Mouse (Mus musculus): Measurements from ENCODE around the gene Asna1. TPM values are rescaled to one million over a fixed set of nuclear protein-coding genes. Genes with fewer than 3 reads are reported as not detected.

Gene Asna1
- 22.6 TPM for polyA plus RNA-seq (2017; shearing (Covaris generic))

GRCm38 (mm10) chr8:85025098-85025932, at the start of gene Asna1:
Gene Asna1, minus strand, starts transcription at chr8:85025281.

GRCm38 (mm10) chr8:85071514-85072281, 46.6 kb upstream of the Asna1 start, which contains the start of gene Dhps:
Gene Dhps, plus strand, starts transcription at chr8:85071757.

GRCm38 (mm10) chr8:85067982-85068381, 42.9 kb upstream of the Asna1 start, which contains the start of gene Gm5741:
Gene Gm5741, minus strand, starts transcription at chr8:85067982.

GRCm38 (mm10) chr8:85059879-85060616, 35.0 kb upstream of the Asna1 start, which contains the start of gene Fbxw9:
Gene Fbxw9, plus strand, starts transcription at chr8:85060055.

GRCm38 (mm10) chr8:85036718-85037365, 11.8 kb upstream of the Asna1 start, which contains the start of gene Tnpo2:
Gene Tnpo2, plus strand, starts transcription at chr8:85036915.

GRCm38 (mm10) chr8:85026670-85027515, 1.8 kb upstream of the Asna1 start, which contains the start of gene Trir:
Gene Trir, plus strand, starts transcription at chr8:85026823.

GRCm38 (mm10) chr8:85014431-85014830, 10.7 kb downstream of the Asna1 start, which contains the start of gene Best2:
Gene Best2, minus strand, starts transcription at chr8:85014531.

GRCm38 (mm10) chr8:84990349-84990748, 34.7 kb downstream of the Asna1 start, which contains the start of gene Hook2:
Gene Hook2, plus strand, starts transcription at chr8:84990603.

GRCm38 (mm10) chr8:84978248-84978940, 46.7 kb downstream of the Asna1 start, which contains the start of gene Junb:
Gene Junb, minus strand, starts transcription at chr8:84978718.

GRCm38 (mm10) chr8:84969241-84970134, 55.6 kb downstream of the Asna1 start, which contains the start of the genes Gm49661, Prdx2 and Rnaseh2a:
Gene Gm49661, minus strand, starts transcription at chr8:84969433.
Gene Prdx2, plus strand, starts transcription at chr8:84969587.
Gene Rnaseh2a, minus strand, starts transcription at chr8:84969767.

Other genes with a start within 250 kb of the Asna1 start
- 12.9 TPM for gene Nfix, start 224.9 kb downstream of the Asna1 start, polyA plus RNA-seq (2017; shearing (Covaris generic))
- gene Dand5, start 202.5 kb downstream of the Asna1 start, polyA plus RNA-seq (2017; shearing (Covaris generic)): 1.7 TPM
- 25.6 TPM for gene Gadd45gip1, start 193.8 kb downstream of the Asna1 start, polyA plus RNA-seq (2017; shearing (Covaris generic))
- gene Rad23a, start 184.6 kb downstream of the Asna1 start, polyA plus RNA-seq (2017; shearing (Covaris generic)): 153 TPM
- 394 TPM for gene Calr, start 178.3 kb downstream of the Asna1 start, polyA plus RNA-seq (2017; shearing (Covaris generic))
- gene Farsa, start 168.3 kb downstream of the Asna1 start, polyA plus RNA-seq (2017; shearing (Covaris generic)): 96.7 TPM
- gene Syce2, start 153.2 kb downstream of the Asna1 start, polyA plus RNA-seq (2017; shearing (Covaris generic)): 3.5 TPM
- 25.9 TPM for gene Gcdh, start 131.4 kb downstream of the Asna1 start, polyA plus RNA-seq (2017; shearing (Covaris generic))
- 0.30 TPM for gene Klf1, start 123.4 kb downstream of the Asna1 start, polyA plus RNA-seq (2017; shearing (Covaris generic))
- gene Dnase2a, start 116.7 kb downstream of the Asna1 start, polyA plus RNA-seq (2017; shearing (Covaris generic)): 4.9 TPM
- 0.39 TPM for gene Mast1, start 87.9 kb downstream of the Asna1 start, polyA plus RNA-seq (2017; shearing (Covaris generic))
- not detected for gene Rtbdn, start 78.3 kb downstream of the Asna1 start, polyA plus RNA-seq (2017; shearing (Covaris generic))
- gene Gm49661, start 55.8 kb downstream of the Asna1 start, polyA plus RNA-seq (2017; shearing (Covaris generic)): not detected
- gene Prdx2, start 55.7 kb downstream of the Asna1 start, polyA plus RNA-seq (2017; shearing (Covaris generic)): 93.0 TPM
- 63.4 TPM for gene Rnaseh2a, start 55.5 kb downstream of the Asna1 start, polyA plus RNA-seq (2017; shearing (Covaris generic))
- 2,774 TPM for gene Junb, start 46.6 kb downstream of the Asna1 start, polyA plus RNA-seq (2017; shearing (Covaris generic))
- gene Hook2, start 34.7 kb downstream of the Asna1 start, polyA plus RNA-seq (2017; shearing (Covaris generic)): 12.8 TPM
- not detected for gene Best2, start 10.8 kb downstream of the Asna1 start, polyA plus RNA-seq (2017; shearing (Covaris generic))
- gene Trir, start 1.5 kb upstream of the Asna1 start, polyA plus RNA-seq (2017; shearing (Covaris generic)): 180 TPM
- gene Tnpo2, start 11.6 kb upstream of the Asna1 start, polyA plus RNA-seq (2017; shearing (Covaris generic)): 27.8 TPM
- gene Fbxw9, start 34.8 kb upstream of the Asna1 start, polyA plus RNA-seq (2017; shearing (Covaris generic)): 4.1 TPM
- not detected for gene Gm5741, start 42.7 kb upstream of the Asna1 start, polyA plus RNA-seq (2017; shearing (Covaris generic))
- gene Dhps, start 46.5 kb upstream of the Asna1 start, polyA plus RNA-seq (2017; shearing (Covaris generic)): 99.9 TPM
- 114 TPM for gene Wdr83os, start 55.5 kb upstream of the Asna1 start, polyA plus RNA-seq (2017; shearing (Covaris generic))
- 18.4 TPM for gene Wdr83, start 56.0 kb upstream of the Asna1 start, polyA plus RNA-seq (2017; shearing (Covaris generic))
- 109 TPM for gene Man2b1, start 58.0 kb upstream of the Asna1 start, polyA plus RNA-seq (2017; shearing (Covaris generic))
- not detected for gene Zfp791, start 97.8 kb upstream of the Asna1 start, polyA plus RNA-seq (2017; shearing (Covaris generic))
- gene Cks1brt, start 126.6 kb upstream of the Asna1 start, polyA plus RNA-seq (2017; shearing (Covaris generic)): not detected
- gene Olfr371, start 200.7 kb upstream of the Asna1 start, polyA plus RNA-seq (2017; shearing (Covaris generic)): not detected

Measured in naive thymus-derived CD4-positive, alpha-beta T cell, adult 5 months (primary cell).